Mouse (Mus musculus) large intestine, adult 2 months (tissue): ENCODE data around the gene Gm6217. TPM values are rescaled to one million over a fixed set of nuclear protein-coding genes. Genes with fewer than 3 reads are reported as not detected.
"Not testable (repeated sequence)": the region's sequence is repeated elsewhere in the genome, so short reads cannot be mapped to it uniquely, and the experiment has no call there.

ENCODE experiments used
- DNase-seq: peaks from one replicate; pipeline ENCODE4 v3.0.0-alpha.2; 2012; ENCODE audit warnings: low read depth, low spot score
- WGBS: fragments of 180-500 bp; shearing (Covaris S2); methylation state at CpG from one replicate; pipeline ENCODE4 v1.1.7; 2018; 5-methylcytosine and 5-hydroxymethylcytosine counted together
- polyA plus RNA-seq: library from polyadenylated mRNA; depleted of rRNA; stranded (reverse); fragments of >200 nt; gene quantifications from 2 replicates; pipeline ENCODE4 v1.2.3, GENCODE M21; 2012; rRNA removed

Gm6217 gene
- not detected in 2 replicates for polyA plus RNA-seq

DNA sequence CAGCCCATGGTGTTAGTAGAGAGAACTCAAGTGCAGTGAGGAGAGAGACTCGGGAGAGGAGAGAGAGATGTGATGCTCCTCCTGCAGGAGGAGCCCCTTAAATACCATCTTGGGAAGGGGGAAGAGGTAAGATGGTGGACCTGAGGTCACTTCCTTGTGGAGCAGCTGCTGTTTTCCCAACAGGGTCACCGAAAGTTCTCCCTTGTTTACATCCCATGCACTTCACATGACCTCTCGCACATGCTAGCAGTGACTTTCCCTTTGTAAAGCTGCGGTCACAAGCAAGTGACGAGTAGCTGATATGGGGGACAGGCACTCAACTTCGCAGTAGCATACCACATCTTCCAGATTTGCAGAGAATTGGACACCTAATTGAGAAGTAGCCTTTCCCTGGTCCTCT is at the start of gene Gm6217:
Gm6217 (minus strand) TSS at position 74 of the 400 bp plus-strand sequence.
- no CpG with 5 or more reads among the region's 6 CpGs for WGBS
- DNase-seq: not testable (repeated sequence)

DNA sequence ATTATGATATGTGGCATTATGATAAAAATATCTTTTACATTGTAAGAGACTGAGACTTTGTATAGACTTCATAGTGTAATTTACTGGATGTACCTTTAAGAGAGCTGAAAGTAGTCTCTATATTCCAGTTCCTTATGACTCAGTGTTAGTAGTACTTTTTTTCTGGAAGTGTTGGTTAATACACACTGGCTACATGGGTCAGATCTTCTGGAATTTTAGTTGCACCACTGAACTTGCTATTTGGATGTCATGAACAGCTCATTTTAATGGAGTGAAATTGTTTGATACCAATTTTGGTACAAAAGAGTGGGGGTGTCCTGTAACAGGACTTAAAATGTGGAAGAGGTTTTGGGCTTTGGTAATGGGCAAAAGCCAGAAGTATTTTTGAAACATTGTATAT is 46.6 kb upstream of the Gm6217 start:
- no peak for DNase-seq

DNA sequence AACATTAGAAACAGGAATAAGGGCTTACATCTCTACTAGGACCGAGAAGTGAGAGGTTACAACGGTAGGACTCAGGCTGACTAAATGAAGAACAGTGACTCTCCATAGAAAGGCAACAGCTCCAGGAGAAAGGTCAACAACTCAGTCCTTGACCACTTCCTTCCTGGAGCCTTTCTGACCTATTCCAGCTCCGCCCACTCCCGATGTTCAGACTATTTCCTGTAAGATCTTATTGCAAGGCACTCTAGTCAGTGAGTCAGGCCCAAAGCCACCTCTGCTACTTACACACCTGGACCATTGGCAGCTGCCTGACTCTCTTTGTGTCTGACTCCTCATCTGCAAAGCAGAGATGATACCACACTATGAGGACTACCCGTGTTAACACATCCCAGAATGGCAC is 44.6 kb upstream of the Gm6217 start:
- 62% methylated on average over 5 of the region's 5 CpGs for WGBS
- DNase-seq: no peak

DNA sequence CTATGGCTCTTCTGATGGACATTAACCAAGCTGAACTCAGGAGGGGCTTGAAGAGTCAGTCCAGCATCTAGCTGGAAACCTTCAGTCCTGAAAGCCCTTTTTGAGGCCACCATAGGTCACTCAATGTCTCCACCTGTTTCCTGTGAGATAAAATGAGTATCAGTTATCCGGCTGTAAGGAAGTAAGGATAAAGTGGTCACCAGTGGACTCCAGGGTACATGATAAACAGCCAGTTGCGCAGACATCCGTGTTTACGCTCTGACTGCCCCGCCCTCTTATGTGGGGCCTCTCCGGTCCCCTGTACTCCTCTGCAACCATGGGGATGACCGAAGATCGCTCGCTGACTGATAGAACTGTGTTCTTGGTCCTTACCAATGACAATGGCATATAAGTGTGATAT is 43.1 kb upstream of the Gm6217 start:
- no peak for DNase-seq
- WGBS: 68% methylated on average over 9 of the region's 9 CpGs

DNA sequence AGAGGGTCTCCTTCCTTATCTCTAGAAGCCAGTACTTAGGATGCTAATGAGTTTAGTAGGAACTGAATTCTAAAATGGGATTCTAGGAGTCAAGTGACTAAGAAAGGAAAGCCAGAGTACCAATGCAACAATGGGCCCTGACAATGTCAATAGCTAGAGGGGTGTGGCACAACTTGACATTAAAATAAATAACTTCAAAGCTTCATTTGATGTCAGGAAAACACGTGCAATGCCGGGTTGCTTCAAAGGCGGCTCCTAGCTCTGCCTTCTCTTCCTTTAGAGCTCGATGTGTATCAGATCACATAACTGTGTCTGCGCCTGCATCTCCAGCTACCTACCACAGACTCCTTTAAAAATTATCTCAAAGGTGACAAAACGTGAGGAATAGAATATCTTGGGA is 42.7 kb upstream of the Gm6217 start:
- WGBS: 44% methylated on average over 6 of the region's 6 CpGs
- DNase-seq: no peak

DNA sequence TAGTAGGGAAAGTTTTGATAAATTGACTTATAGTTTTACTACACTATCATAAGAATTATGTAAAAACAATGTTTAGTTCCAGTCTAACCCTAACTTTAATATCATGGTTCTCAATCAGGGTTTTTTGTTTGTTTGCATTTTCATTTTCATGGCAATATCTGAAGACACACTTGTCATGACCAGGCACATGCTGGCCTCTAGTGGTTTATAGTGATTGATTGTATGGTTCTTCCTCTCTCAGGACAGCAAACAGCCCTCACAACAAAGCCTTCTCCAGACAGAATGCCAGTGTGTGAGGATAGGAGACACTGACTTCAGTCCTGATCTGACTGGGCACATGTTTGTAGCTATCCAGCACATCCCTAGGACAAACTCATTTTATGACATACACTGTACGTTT is 42.0 kb upstream of the Gm6217 start:
- 75% methylated on average over 1 of the region's 1 CpGs for WGBS
- DNase-seq: no peak

DNA sequence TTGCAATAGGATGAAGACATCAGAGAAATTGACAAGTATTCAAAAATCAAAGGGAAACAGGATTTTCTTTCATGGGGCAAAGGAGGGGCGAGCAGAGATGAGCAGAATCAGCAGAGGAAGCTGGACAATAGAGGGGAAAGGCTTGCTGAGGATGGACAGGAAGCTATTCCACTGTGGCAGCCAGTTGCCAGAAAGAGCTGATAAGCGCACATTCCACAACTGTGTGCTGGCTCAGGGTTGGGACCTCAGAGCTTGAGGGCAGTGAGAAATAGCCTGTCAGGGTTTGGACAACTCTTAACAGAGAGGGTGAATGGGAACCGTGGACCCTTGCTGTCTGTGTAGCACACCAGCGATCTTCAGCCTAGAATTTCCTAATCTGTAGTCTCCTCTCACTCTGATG is 40.8 kb upstream of the Gm6217 start:
- DNase-seq: no peak
- 51% methylated on average over 4 of the region's 4 CpGs for WGBS

DNA sequence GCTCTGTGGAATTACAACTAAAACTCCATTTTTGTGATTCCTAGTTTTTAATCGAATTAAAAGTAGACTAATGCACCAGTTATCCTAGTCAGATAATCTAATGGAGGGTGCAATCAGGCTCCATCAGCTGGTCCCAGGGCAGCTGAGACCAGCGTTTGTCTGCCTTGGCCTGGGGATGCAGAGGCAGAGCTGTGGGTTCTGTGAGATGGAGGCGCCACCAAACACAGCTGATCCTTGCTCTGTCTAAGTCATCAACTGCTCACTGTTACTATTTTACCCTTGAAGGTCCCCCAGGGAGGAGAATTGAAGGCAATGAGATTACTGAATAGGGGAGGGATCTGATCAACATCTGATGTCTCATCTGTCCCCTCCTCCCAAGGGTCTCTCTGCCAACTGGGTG is 35.2 kb upstream of the Gm6217 start:
- WGBS: 63% methylated on average over 3 of the region's 3 CpGs
- no peak for DNase-seq

DNA sequence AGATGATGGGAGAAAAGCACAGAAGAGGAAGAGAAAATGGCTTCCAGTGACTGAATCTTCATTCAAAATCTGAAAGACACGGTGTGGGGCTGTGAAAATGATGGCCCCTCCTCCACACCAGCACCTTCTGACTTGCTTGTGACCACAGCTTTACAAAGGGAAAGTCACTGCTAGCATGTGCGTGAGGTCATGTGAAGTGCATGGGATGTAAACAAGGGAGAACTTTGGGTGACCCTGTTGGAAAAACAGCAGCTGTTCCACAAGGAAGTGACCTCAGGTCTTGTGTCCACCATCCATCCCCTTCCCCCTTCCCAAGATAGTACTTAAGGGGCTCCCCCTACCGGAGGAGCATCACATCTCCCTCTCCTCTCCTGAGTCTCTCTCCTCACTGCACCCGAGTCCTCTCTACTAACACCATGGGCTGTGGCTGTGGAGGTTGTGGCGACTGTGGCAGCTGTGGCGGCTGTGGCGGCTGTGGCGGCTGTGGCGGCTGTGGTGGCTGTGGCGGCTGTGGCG is 28.7 kb upstream of the Gm6217 start, which contains the start of gene Gm47955:
Gm47955 (plus strand) TSS at position 417 of the 516 bp plus-strand sequence.
- 84% methylated on average over 11 of the region's 11 CpGs for WGBS
- no peak for DNase-seq

DNA sequence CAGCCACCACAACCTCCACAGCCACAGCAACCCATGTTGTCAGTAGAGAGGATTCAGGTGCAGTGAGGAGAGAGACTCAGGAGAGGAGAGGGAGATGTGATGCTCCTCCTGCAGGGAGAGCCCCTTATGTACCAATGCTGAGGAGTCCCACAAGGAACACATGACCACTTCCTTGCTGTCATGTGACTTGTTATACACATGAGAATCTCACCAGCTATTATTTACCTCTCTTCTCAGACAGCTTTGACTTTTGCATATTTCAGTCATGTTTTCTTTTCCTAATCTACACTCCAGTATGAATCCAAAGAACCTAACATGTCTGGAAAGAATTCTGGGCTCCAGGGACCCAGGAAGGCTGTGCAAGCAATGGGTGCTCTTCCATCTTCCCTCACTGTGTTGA is 24.7 kb upstream of the Gm6217 start, which contains the start of gene Gm7544:
Gm7544 (minus strand) TSS at position 101 of the 400 bp plus-strand sequence.
- not testable (repeated sequence) for DNase-seq

DNA sequence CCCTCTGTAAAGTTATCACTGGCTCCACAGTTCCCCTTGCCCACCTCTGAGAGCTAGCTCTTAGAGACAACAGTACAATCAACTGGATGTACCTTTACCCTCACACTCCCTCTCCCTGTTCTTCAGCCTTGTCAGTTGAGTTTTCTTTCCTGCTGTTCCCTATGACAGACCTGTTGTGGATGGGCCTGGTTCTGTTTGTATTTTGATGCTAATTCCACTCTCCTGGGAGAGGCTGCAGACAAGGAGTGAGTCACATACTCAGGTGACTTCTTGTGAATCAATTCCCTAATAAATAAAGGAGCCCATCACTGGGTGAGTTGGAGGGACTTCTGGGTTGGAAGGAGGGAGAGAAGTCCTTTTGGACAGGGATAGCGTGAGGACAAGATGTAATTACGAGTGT is 17.4 kb upstream of the Gm6217 start:
- no peak for DNase-seq
- 89% methylated on average over 2 of the region's 2 CpGs for WGBS

DNA sequence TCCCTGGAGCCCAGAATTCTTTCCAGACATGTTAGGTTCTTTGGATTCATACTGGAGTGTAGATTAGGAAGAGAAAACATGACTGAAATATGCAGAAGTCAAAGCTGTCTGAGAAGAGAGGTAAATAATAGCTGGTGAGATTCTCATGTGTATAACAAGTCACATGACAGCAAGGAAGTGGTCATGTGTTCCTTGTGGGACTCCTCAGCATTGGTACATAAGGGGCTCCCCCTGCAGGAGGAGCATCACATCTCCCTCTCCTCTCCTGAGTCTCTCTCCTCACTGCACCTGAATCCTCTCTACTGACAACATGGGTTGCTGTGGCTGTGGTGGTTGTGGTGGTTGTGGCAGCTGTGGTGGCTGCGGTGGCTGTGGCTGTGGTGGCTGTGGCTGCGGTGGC is 14.8 kb upstream of the Gm6217 start:
- not testable (repeated sequence) for DNase-seq

DNA sequence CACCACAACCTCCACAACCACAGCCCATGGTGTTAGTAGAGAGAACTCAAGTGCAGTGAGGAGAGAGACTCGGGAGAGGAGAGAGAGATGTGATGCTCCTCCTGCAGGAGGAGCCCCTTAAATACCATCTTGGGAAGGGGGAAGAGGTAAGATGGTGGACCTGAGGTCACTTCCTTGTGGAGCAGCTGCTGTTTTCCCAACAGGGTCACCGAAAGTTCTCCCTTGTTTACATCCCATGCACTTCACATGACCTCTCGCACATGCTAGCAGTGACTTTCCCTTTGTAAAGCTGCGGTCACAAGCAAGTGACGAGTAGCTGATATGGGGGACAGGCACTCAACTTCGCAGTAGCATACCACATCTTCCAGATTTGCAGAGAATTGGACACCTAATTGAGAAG is 12.1 kb upstream of the Gm6217 start, which contains the start of gene A030003K21Rik:
A030003K21Rik (minus strand) TSS at position 94 of the 400 bp plus-strand sequence.
- no CpG with 5 or more reads among the region's 6 CpGs for whole genome bisulfite sequencing
- not testable (repeated sequence) for DNase-seq

More for the DNA sequence above, 14.8 kb upstream of the Gm6217 start:
- WGBS: 100% methylated on average over 2 of the region's 2 CpGs

DNA sequence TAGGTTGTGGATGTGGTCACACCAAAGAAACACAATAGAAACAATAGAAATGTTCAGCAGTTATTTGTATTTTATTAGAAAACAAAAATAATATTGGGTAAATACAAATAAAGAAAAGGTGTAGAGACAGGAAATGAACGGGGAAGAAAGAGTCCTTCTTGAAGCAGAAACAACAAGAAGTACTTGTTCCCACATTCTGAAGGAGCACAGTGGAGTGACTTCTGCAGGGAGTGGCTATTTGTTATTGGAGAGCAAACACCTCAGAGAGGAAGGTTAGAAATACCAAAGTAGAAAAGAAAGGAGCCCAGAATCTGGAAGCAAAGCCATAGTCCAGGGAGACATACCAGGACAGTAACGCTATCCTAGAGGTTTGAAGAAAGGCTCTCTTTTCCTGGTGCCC is 11.3 kb upstream of the Gm6217 start:
- not testable (repeated sequence) for DNase-seq
- WGBS: 71% methylated on average over 2 of the region's 2 CpGs

DNA sequence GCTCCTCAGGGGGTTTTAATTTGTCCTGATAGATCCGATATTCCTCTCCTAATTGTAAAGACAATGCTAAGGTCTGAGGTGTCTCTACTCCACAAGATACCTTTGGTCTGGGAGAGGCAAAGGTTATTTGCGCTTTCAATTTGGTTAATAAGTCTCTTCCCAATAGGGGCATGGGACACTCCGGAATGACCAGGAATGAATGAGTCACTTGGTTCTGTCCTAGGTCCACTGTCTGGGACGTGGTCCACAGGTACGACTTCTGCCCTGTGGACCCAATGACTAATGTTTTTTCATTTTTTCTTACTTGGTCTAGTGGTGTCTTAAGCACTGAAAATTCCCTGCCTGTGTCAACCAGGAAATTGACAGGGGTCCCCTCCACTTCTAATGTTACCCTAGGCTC is 7.5 kb upstream of the Gm6217 start:
- WGBS: 91% methylated on average over 5 of the region's 5 CpGs
- DNase-seq: no peak

DNA sequence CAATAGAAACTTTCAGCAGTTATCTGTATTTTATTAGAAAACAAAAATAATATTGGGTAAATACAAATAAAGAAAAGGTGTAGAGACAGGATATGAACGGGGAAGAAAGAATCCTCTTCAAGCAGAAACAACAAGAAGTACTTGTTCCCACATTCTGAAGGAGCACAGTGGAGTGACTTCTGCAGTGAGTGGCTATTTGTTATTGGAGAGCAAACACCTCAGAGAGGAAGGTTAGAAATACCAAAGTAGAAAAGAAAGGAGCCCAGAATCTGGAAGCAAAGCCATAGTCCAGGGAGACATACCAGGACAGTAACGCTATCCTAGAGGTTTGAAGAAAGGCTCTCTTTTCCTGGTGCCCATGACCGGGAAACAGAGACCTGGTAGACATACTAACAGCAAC is 641 bp downstream of the Gm6217 start:
- WGBS: 87% methylated on average over 3 of the region's 3 CpGs
- DNase-seq: not testable (repeated sequence)

DNA sequence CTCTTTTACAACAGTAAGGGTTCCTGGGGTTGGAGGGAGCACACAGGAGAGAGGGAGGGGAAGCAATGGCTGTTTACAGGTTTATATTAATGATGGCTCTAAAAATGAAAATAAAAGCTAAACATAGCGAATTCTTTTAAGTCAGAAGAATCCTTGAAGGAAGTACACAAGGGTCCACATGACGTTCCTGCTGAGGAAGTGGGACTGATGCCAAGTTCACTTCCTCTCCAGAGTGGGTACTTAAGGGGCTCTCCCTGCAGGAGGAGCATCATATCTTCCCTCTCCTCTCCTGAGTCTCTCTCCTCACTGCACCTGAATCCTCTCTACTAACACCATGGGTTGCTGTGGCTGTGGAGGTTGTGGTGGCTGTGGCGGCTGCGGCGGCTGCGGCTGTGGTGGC is 6.5 kb downstream of the Gm6217 start, which contains the start of gene A030014E15Rik:
A030014E15Rik (plus strand) TSS at position 268 of the 400 bp plus-strand sequence.
- WGBS: 75% methylated on average over 6 of the region's 6 CpGs
- DNase-seq: no peak

DNA sequence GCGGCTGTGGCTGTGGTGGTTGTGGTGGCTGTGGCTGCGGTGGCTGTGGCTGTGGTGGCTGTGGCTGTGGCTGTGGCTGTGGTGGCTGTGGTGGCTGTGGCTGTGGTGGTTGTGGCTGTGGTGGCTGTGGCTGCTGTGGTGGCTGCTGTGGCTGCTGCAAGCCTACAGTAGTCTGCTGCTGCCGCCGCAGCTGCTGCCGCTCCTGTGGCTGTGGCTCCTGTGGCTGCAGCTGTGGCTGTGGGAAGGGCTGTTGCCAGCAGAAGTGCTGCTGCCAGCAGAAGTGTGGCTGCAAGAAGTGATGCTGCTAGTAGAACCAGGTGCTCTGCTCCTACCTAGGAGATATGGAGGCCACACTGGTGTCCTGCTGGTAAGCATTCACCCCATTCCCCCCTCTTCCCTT is 17.8 kb downstream of the Gm6217 start:
- 86% methylated on average over 5 of the region's 5 CpGs for WGBS
- not testable (repeated sequence) for DNase-seq

DNA sequence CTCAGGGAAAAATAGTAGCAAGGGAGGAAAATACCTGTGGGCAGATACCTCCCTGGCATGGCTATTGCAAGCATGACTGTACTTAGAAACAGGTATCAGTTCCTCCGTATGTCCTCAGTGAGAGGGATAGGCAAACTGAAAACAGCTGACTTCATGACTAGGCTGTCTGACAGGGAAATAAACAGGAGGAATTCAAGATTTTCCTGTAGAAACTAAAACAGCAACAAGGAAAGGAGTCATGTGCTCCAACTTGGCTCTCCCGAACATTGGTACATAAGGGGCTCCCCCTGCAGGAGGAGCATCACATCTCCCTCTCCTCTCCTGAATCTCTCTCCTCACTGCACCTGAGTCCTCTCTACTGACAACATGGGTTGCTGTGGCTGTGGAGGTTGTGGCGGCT is 18.2 kb downstream of the Gm6217 start, which contains the start of gene A030005L19Rik:
A030005L19Rik (plus strand) TSS at position 301 of the 400 bp plus-strand sequence.
- no peak for DNase-seq
- 63% methylated on average over 3 of the region's 3 CpGs for WGBS

DNA sequence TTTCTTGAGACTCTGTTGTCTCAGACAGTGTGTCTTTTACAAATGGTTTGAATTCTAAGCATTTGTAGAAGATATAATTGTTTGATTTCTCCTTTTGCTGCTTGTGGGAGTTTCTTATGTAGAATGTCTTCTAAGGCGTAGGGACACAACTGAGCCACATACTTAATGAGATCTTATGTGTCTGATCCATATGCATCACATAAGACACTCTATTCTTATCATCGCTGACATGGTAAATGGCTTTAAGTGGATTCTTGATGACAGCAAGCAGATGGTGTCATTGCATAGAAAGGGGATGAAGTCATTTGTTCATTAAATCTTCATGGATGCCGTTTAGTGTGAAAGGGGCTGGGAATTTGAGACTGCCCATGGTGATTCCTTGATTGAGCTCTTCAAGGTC is 25.3 kb downstream of the Gm6217 start:
- 83% methylated on average over 3 of the region's 3 CpGs for WGBS

DNA sequence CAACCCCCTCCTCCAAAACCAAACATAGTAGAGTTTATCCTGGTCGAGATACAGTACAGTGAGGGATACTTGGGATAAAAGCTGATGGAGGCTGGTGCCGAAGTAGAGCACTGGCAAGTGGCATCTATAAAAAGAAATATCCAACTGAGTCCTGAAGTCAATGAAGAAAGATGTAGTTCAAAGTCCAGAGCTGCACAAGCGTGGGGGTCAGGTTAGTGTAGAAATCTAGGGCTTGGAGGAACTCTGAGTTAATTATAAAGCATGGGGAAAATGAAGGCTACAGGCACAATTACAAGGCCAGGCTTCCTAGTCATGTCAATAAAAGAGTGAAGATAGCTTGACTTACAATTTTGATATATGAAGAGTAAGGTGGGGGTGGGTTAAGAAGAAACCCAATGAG is 30.0 kb downstream of the Gm6217 start:
- 75% methylated on average over 3 of the region's 3 CpGs for WGBS
- no peak for DNase-seq

More for the DNA sequence above, 25.3 kb downstream of the Gm6217 start:
- no peak for DNase-seq

DNA sequence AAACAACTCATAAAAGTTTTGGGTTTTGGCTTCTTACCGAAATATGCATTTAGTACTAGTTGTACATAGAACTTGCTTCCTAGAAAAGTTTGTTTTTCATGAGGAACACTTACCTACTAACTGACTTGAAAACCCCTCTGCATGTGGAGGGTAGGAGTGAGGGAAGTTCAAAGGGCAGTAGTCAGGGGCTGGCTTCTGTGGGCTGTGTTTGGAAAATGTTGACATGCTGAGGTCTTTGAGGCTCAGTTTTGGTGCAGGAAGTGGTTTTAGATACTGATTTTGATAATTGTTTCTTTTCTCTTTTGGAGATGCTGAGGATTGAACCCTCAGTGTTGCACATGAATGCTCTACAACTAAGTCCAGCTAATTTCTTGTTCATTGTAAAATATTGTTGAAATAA is 30.6 kb downstream of the Gm6217 start:
- WGBS: 91% methylated on average over 1 of the region's 1 CpGs
- no peak for DNase-seq
